Comparison of ENCODE assay signal across 9 mouse cellular contexts in the genomic region with DNA sequence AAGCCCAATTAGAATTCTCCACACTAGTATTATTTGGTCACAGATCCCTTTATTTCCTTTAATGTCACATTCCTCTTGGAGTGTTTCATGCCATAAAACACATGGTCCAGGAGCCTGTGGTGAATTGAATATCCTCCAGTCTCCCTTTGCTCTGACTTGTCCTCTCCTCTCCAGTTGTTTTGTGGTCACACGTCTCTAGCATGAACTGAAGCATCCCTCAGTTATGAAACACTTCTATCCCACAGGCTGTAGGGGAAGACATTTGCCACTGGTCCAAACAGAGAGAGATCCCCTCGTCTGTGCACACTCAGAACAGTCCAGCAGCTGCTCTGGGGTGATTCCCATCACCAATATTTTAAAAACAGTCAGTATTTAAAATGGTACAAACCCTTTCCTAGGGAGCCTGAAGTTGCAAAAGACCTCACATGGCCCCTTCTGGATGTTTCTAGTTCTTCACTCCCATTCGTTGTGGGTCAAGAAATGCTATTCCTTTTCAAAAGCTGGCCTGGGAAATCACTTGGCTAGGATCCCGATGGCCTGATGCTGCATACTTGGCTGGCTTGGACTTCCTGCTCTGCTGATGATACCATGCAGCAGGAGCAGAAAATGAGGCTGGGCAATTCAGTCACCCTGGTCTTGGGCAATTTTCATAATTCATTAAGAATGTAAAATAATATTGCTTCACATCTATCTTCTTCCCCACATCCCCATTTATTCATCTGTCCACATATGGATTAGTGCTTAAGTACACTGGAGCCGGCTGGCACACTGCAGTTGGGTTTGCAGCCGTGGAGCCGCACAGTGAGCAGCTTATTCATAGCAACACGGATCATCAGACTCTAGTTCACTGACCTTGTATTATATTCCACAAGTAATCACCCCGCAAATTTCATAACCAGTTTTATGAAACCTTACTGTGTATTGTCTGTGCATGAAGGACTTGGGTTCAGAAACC.
DNase-seq lines count a peak whose midpoint lies in the region; ATAC-seq lines count a peak whose summit lies in the region.
"Had no signal": no experiment of that assay in that cellular context is flagged by ENCODE, and none has a peak within 500 bp of the region (broad histone marks: within the 10 kb centered on the region; RNA-seq: fewer than 3 reads in every experiment).

No protein-coding gene starts in this region.

- no peaks in the 10 kb centered on the region for H3K9me3 ChIP-seq in forebrain, embryonic 14.5 days (replicated peaks; ENCODE audit: control insufficient read depth, low read length)
- H3K9me3 ChIP-seq: megakaryocyte, embryonic 14.5 days had no signal

- no peak overlapping the region for H3K4me3 ChIP-seq in forebrain, embryonic 14.5 days (ENCODE audit: low read depth, low read length)
- H3K4me3 ChIP-seq: erythroblast, embryonic 14.5 days; megakaryocyte, embryonic 14.5 days had no signal

- no peak overlapping the region for H3K27ac ChIP-seq in forebrain, embryonic 14.5 days (ENCODE audit: low read depth, low read length)

- DNase-seq in testis, postnatal 10 days (ENCODE audit: low spot score): peak; percentile 50
- no peak for DNase-seq in testis, postnatal 14 days (ENCODE audit: low spot score)
- peak; percentile 64 for DNase-seq in gastrocnemius, postnatal 14 days
- peak; percentile 64 to 75 for DNase-seq in kidney, postnatal 25 days
- no peak for DNase-seq in forebrain, embryonic 14.5 days (ENCODE audit: low spot score)
- DNase-seq in layer of hippocampus, adult 9-10 months (ENCODE audit: low spot score): no peak
- DNase-seq in yolk sac, embryonic 10.5 days (ENCODE audit: low spot score): no peak

- H3K36me3 ChIP-seq in forebrain, embryonic 14.5 days (ENCODE audit: control insufficient read depth, insufficient read depth, low read length): no peaks in the 10 kb centered on the region

- intact Hi-C loops in gastrocnemius, postnatal 14 days (cut with DNase I; ENCODE audit: low total_unique reads): no loop called here

- no peak overlapping the region for H3K4me2 ChIP-seq in forebrain, embryonic 14.5 days (ENCODE audit: low read length)

- WGBS in forebrain, embryonic 14.5 days: 78% methylated on average over 9 of the region's 9 CpGs

- ATAC-seq in forebrain, embryonic 14.5 days: no peak

- no peak overlapping the region for H3K9ac ChIP-seq in forebrain, embryonic 14.5 days (ENCODE audit: low read length)

- H3K4me1 ChIP-seq in forebrain, embryonic 14.5 days (ENCODE audit: control insufficient read depth, insufficient read depth, low read length): 0 out of 2 replicates have a peak, but pooled peaks cover 3% of the 10 kb centered on the region
- H3K4me1 ChIP-seq: megakaryocyte, embryonic 14.5 days had no signal

- H3K27me3 ChIP-seq in forebrain, embryonic 14.5 days (replicated peaks; ENCODE audit: control insufficient read depth, insufficient read depth, low read length): no peaks in the 10 kb centered on the region
- H3K27me3 ChIP-seq: megakaryocyte, embryonic 14.5 days had no signal

Comparison
In these comparisons a context has a peak if more than half of its experiments do, and no peak if none do; other contexts are left out.
1. DNase-seq: peak in testis, postnatal 10 days (single experiment), gastrocnemius, postnatal 14 days (single experiment) and kidney, postnatal 25 days (2 of 2); none in testis, postnatal 14 days (single experiment), forebrain, embryonic 14.5 days (single experiment), layer of hippocampus, adult 9-10 months (single experiment) and yolk sac, embryonic 10.5 days (single experiment).